Comparison of ENCODE assay signal across 20 mouse cellular contexts in the genomic region with DNA sequence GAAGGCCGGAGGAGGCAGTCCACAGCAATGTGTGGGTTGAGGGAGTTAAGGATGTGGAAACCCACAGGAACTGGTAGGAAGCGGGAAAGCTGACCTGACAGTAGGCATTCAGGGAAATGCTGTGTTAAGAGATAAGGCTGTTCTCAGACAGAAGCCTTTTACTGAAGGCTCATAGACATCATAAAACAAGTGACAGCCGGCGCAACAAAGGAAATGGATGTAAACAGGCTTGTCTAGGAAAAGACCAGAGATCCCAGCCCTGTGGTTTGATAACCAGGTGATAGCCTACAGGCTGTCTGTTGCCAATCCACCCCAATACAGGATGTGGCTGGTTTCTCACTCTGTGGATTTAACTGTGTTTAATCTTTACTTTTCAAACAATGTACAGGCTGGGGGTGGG.
A peak's percentile ranks its signal among the peaks of the same experiment; 100 is the strongest.
DNase-seq lines count a peak whose midpoint lies in the region; ATAC-seq and TF ChIP-seq lines count a peak whose summit lies in the region.
"Had no signal": no experiment of that assay in that cellular context is flagged by ENCODE, and none has a peak within 500 bp of the region (broad histone marks: within the 10 kb centered on the region; RNA-seq: fewer than 3 reads in every experiment).

No protein-coding gene starts in this region.

- TF ChIP-seq CTCF in lung, embryonic 14.5 days (IDR thresholded peaks at IDR 0.05; ENCODE audit: low read depth), result no peak
- no peak for TF ChIP-seq CTCF in liver, postnatal 0 days (IDR thresholded peaks at IDR 0.05; ENCODE audit: low read depth)

- no peaks in the 10 kb centered on the region for H3K9me3 ChIP-seq in lung, embryonic 14.5 days (ENCODE audit: low read depth, low read length)
- no peaks in the 10 kb centered on the region for H3K9me3 ChIP-seq in intestine, embryonic 16.5 days (ENCODE audit: control insufficient read depth, low read length)
- H3K9me3 ChIP-seq in liver, postnatal 0 days (ENCODE audit: low read length), result no peaks in the 10 kb centered on the region
- H3K9me3 ChIP-seq in hindbrain, embryonic 16.5 days (ENCODE audit: control insufficient read depth, low read length), result no peaks in the 10 kb centered on the region
- H3K9me3 ChIP-seq: forebrain, embryonic 10.5 days; heart, embryonic 10.5 days; hindbrain, embryonic 15.5 days; limb, embryonic 10.5 days; liver, embryonic 15.5 days; neural tube, embryonic 13.5 days had no signal

- no peak overlapping the region for H3K4me3 ChIP-seq in lung, embryonic 14.5 days (ENCODE audit: low read depth, low read length)
- no peak overlapping the region for H3K4me3 ChIP-seq in intestine, embryonic 16.5 days (ENCODE audit: low read length)
- no peak overlapping the region for H3K4me3 ChIP-seq in liver, postnatal 0 days (ENCODE audit: low read depth, low read length)
- no peak overlapping the region for H3K4me3 ChIP-seq in hindbrain, embryonic 16.5 days (ENCODE audit: low read length)
- H3K4me3 ChIP-seq: forebrain, embryonic 10.5 days; heart, embryonic 10.5 days; hindbrain, embryonic 15.5 days; limb, embryonic 10.5 days; liver, embryonic 15.5 days; neural tube, embryonic 13.5 days had no signal

- no peaks in the 10 kb centered on the region for H3K27me3 ChIP-seq in lung, embryonic 14.5 days (ENCODE audit: insufficient read depth, low read length)
- H3K27me3 ChIP-seq in intestine, embryonic 16.5 days (replicated peaks; ENCODE audit: control insufficient read depth, insufficient read depth, low read length), result no peaks in the 10 kb centered on the region
- H3K27me3 ChIP-seq in liver, postnatal 0 days (ENCODE audit: insufficient read depth, low read length), result no peaks in the 10 kb centered on the region
- no peaks in the 10 kb centered on the region for H3K27me3 ChIP-seq in hindbrain, embryonic 16.5 days (replicated peaks; ENCODE audit: control insufficient read depth, insufficient read depth, low read length)
- H3K27me3 ChIP-seq: hindbrain, embryonic 15.5 days; liver, embryonic 15.5 days; neural tube, embryonic 13.5 days had no signal

- no peak overlapping the region for H3K9ac ChIP-seq in lung, embryonic 14.5 days
- H3K9ac ChIP-seq in intestine, embryonic 16.5 days (ENCODE audit: low read depth, low read length), result no peak overlapping the region
- no peak overlapping the region for H3K9ac ChIP-seq in liver, postnatal 0 days (replicated peaks)
- no peak overlapping the region for H3K9ac ChIP-seq in hindbrain, embryonic 16.5 days (ENCODE audit: low read depth, low read length)
- H3K9ac ChIP-seq: hindbrain, embryonic 15.5 days; liver, embryonic 15.5 days; neural tube, embryonic 13.5 days had no signal

- peaks cover 7% of the 10 kb centered on the region for H3K4me1 ChIP-seq in lung, embryonic 14.5 days (ENCODE audit: insufficient read depth)
- H3K4me1 ChIP-seq in intestine, embryonic 16.5 days (ENCODE audit: control insufficient read depth, insufficient read depth, low read length), result no peaks in the 10 kb centered on the region
- H3K4me1 ChIP-seq in liver, postnatal 0 days (ENCODE audit: insufficient read depth), result no peaks in the 10 kb centered on the region
- H3K4me1 ChIP-seq in hindbrain, embryonic 16.5 days (ENCODE audit: control insufficient read depth, insufficient read depth, low read depth, low read length), result no peaks in the 10 kb centered on the region
- H3K4me1 ChIP-seq: hindbrain, embryonic 15.5 days; liver, embryonic 15.5 days had no signal

- WGBS in lung, embryonic 14.5 days, result 47% methylated on average over 4 of the region's 4 CpGs
- WGBS in intestine, embryonic 16.5 days, result 45% methylated on average over 4 of the region's 4 CpGs
- WGBS in liver, postnatal 0 days (ENCODE audit: insufficient replicate concordance), result 23% methylated on average over 4 of the region's 4 CpGs
- 86% methylated on average over 4 of the region's 4 CpGs for WGBS in hindbrain, embryonic 16.5 days

- no peak overlapping the region for H3K27ac ChIP-seq in lung, embryonic 14.5 days (ENCODE audit: low read depth)
- H3K27ac ChIP-seq in intestine, embryonic 16.5 days (ENCODE audit: low read length), result no peak overlapping the region
- no peak overlapping the region for H3K27ac ChIP-seq in liver, postnatal 0 days (ENCODE audit: low read depth)
- no peak overlapping the region for H3K27ac ChIP-seq in hindbrain, embryonic 16.5 days (ENCODE audit: low read depth, low read length)
- H3K27ac ChIP-seq: forebrain, embryonic 10.5 days; heart, embryonic 10.5 days; hindbrain, embryonic 15.5 days; limb, embryonic 10.5 days; liver, embryonic 15.5 days; neural tube, embryonic 13.5 days had no signal

- ATAC-seq in lung, embryonic 14.5 days (ENCODE audit: insufficient read depth), result no peak
- 0 out of 2 replicates have a peak, but pooled peaks have one; percentile 23 for ATAC-seq in intestine, embryonic 16.5 days
- peak; percentile 57 for ATAC-seq in liver, postnatal 0 days
- no peak for ATAC-seq in hindbrain, embryonic 16.5 days

- H3K36me3 ChIP-seq in lung, embryonic 14.5 days (ENCODE audit: insufficient read depth), result no peaks in the 10 kb centered on the region
- H3K36me3 ChIP-seq in intestine, embryonic 16.5 days (ENCODE audit: control insufficient read depth, insufficient read depth, low read length), result no peaks in the 10 kb centered on the region
- H3K36me3 ChIP-seq in liver, postnatal 0 days (replicated peaks; ENCODE audit: insufficient read depth, low read length), result no peaks in the 10 kb centered on the region
- no peaks in the 10 kb centered on the region for H3K36me3 ChIP-seq in hindbrain, embryonic 16.5 days (ENCODE audit: control insufficient read depth, insufficient read depth, low read length)
- H3K36me3 ChIP-seq: forebrain, embryonic 10.5 days; heart, embryonic 10.5 days; hindbrain, embryonic 15.5 days; limb, embryonic 10.5 days; liver, embryonic 15.5 days; neural tube, embryonic 13.5 days had no signal

- DNase-seq in lung, embryonic 14.5 days, result peak; percentile 36
- no peak for DNase-seq in lung, adult 18-20 months
- peak; percentile 93 for DNase-seq in 416B (ENCODE audit: low read depth)
- DNase-seq in liver, postnatal 0 days, result no peak
- DNase-seq in layer of hippocampus, postnatal 10 days (ENCODE audit: low spot score in 2 of 2), result no peak
- no peak for DNase-seq in heart, adult 18-20 months
- DNase-seq: adrenal gland, postnatal 25 days; B cell, adult 2 months; cerebellum, adult 9-10 months; gastrocnemius, postnatal 36 days; heart, postnatal 10 days; spleen, adult 18-20 months had no signal

- no peak overlapping the region for H3K4me2 ChIP-seq in lung, embryonic 14.5 days
- no peak overlapping the region for H3K4me2 ChIP-seq in intestine, embryonic 16.5 days (ENCODE audit: low read depth, low read length)
- H3K4me2 ChIP-seq in liver, postnatal 0 days (ENCODE audit: low read depth, low read length), result no peak overlapping the region
- no peak overlapping the region for H3K4me2 ChIP-seq in hindbrain, embryonic 16.5 days (ENCODE audit: low read length)
- H3K4me2 ChIP-seq: hindbrain, embryonic 15.5 days; liver, embryonic 15.5 days; neural tube, embryonic 13.5 days had no signal

- TF ChIP-seq EP300 in liver, postnatal 0 days (IDR thresholded peaks at IDR 0.05; ENCODE audit: low read depth), result peak; percentile 35; the same call in 1 of the 2 replicates

Comparison
In these comparisons a context has a peak if more than half of its experiments do, and no peak if none do; other contexts are left out.
1. DNase-seq: peak in lung, embryonic 14.5 days (single experiment) and 416B (single experiment); none in lung, adult 18-20 months (0 of 2), liver, postnatal 0 days (single experiment), layer of hippocampus, postnatal 10 days (0 of 2) and heart, adult 18-20 months (0 of 2).
2. ATAC-seq: peak in intestine, embryonic 16.5 days (single experiment) and liver, postnatal 0 days (single experiment); none in lung, embryonic 14.5 days (single experiment) and hindbrain, embryonic 16.5 days (single experiment).